Mouse (Mus musculus): ENCODE data around the gene Ankrd52. TPM values are rescaled to one million over a fixed set of nuclear protein-coding genes. Genes with fewer than 3 reads are reported as not detected.
A peak's percentile ranks its signal among the peaks of the same experiment; 100 is the strongest.

Gene Ankrd52
- total and polyA plus RNA-seq, 3 experiments, result 29.2 to 47.5 (median 41.8) TPM

- Histone ChIP-seq H3K4me3 (no peak overlapping the region), H3K27me3 (ENCODE audit: control insufficient read depth, insufficient read depth, low read length) (no peaks in the 10 kb centered on the region), H3K9ac (ENCODE audit: low read depth, low read length) (no peak overlapping the region), H3K36me3 (ENCODE audit: control insufficient read depth, insufficient read depth, low read length) (no peaks in the 10 kb centered on the region), H3K79me2 (replicated peaks; ENCODE audit: control insufficient read depth, insufficient read depth, low read length) (no peaks in the 10 kb centered on the region), H3K4me1 (ENCODE audit: control insufficient read depth, insufficient read depth, low read length) (no peaks in the 10 kb centered on the region), H3K27ac (no peak overlapping the region)
- intact Hi-C loops (cut with DNase I), result no loop called here
- peak in 1 of 2 experiments; percentile 61 for DNase-seq
- TF ChIP-seq POLR2A (IDR thresholded peaks at IDR 0.05; ENCODE audit: insufficient read depth, low read depth, low read length) (no peak), CTCF (IDR thresholded peaks at IDR 0.05) (no peak), EP300 (IDR thresholded peaks at IDR 0.05; ENCODE audit: insufficient read depth, low read depth, low read length) (no peak)
- 47% methylated on average over 7 of the region's 7 CpGs for WGBS
Observed at GRCm38 (mm10) chr10:128397466-128397865, 20.6 kb downstream of the Ankrd52 start.

GRCm38 (mm10) chr10:128400338-128400737, 23.4 kb downstream of the Ankrd52 start:
- Histone ChIP-seq H3K4me1 (ENCODE audit: control insufficient read depth, insufficient read depth, low read length) (no peaks in the 10 kb centered on the region), H3K79me2 (replicated peaks; ENCODE audit: control insufficient read depth, insufficient read depth, low read length) (no peaks in the 10 kb centered on the region), H3K4me3 (no peak overlapping the region), H3K36me3 (ENCODE audit: control insufficient read depth, insufficient read depth, low read length) (no peaks in the 10 kb centered on the region), H3K9ac (ENCODE audit: low read depth, low read length) (no peak overlapping the region), H3K27ac (no peak overlapping the region), H3K27me3 (ENCODE audit: control insufficient read depth, insufficient read depth, low read length) (no peaks in the 10 kb centered on the region)
- intact Hi-C loops (cut with DNase I), result no loop called here
- TF ChIP-seq POLR2A (IDR thresholded peaks at IDR 0.05; ENCODE audit: insufficient read depth, low read depth, low read length), result no peak
- TF ChIP-seq EP300 (IDR thresholded peaks at IDR 0.05; ENCODE audit: insufficient read depth, low read depth, low read length), result no peak
- TF ChIP-seq CTCF (IDR thresholded peaks at IDR 0.05), result no peak
- WGBS, result 61% methylated on average over 5 of the region's 5 CpGs
- DNase-seq, result no peak

GRCm38 (mm10) chr10:128401056-128401455, 24.1 kb downstream of the Ankrd52 start, which contains the start of gene Slc39a5:
Slc39a5 (minus strand) TSS chr10:128401229.
- Histone ChIP-seq H3K27ac (no peak within 1 kb of the TSS), H3K4me3 (no peak within 1 kb of the TSS)
- WGBS, result 46% methylated on average over 2 of the region's 2 CpGs

GRCm38 (mm10) chr10:128401638-128402037, 24.7 kb downstream of the Ankrd52 start:
- WGBS, result 69% methylated on average over 9 of the region's 9 CpGs
- Histone ChIP-seq H3K4me3 (no peak overlapping the region), H3K27me3 (ENCODE audit: control insufficient read depth, insufficient read depth, low read length) (no peaks in the 10 kb centered on the region), H3K27ac (no peak overlapping the region), H3K36me3 (ENCODE audit: control insufficient read depth, insufficient read depth, low read length) (no peaks in the 10 kb centered on the region), H3K79me2 (replicated peaks; ENCODE audit: control insufficient read depth, insufficient read depth, low read length) (no peaks in the 10 kb centered on the region), H3K4me1 (ENCODE audit: control insufficient read depth, insufficient read depth, low read length) (no peaks in the 10 kb centered on the region), H3K9ac (ENCODE audit: low read depth, low read length) (no peak overlapping the region)
- DNase-seq, result no peak
- TF ChIP-seq CTCF (IDR thresholded peaks at IDR 0.05) (no peak), POLR2A (IDR thresholded peaks at IDR 0.05; ENCODE audit: insufficient read depth, low read depth, low read length) (no peak), EP300 (IDR thresholded peaks at IDR 0.05; ENCODE audit: insufficient read depth, low read depth, low read length) (no peak)
- intact Hi-C loops (cut with DNase I), result no loop called here

More at GRCm38 (mm10) chr10:128401056-128401455, 24.1 kb downstream of the Ankrd52 start, which contains the start of gene Slc39a5:
- Histone ChIP-seq H3K4me1 (ENCODE audit: control insufficient read depth, insufficient read depth, low read length) (no peaks in the 10 kb centered on the region), H3K36me3 (ENCODE audit: control insufficient read depth, insufficient read depth, low read length) (no peaks in the 10 kb centered on the region), H3K9ac (ENCODE audit: low read depth, low read length) (no peak within 1 kb of the TSS), H3K79me2 (replicated peaks; ENCODE audit: control insufficient read depth, insufficient read depth, low read length) (no peaks in the 10 kb centered on the region), H3K27me3 (ENCODE audit: control insufficient read depth, insufficient read depth, low read length) (no peaks in the 10 kb centered on the region)
- no peak for DNase-seq
- intact Hi-C loops (cut with DNase I), result no loop called here
- no peak for TF ChIP-seq CTCF (IDR thresholded peaks at IDR 0.05)
- TF ChIP-seq EP300 (IDR thresholded peaks at IDR 0.05; ENCODE audit: insufficient read depth, low read depth, low read length), result no peak

- no peak overlapping the region for H3K4me3 ChIP-seq
- no peak for DNase-seq
- TF ChIP-seq CTCF (IDR thresholded peaks at IDR 0.05), result no peak
- 77% methylated on average over 7 of the region's 7 CpGs for WGBS
- no peak overlapping the region for H3K9ac ChIP-seq (ENCODE audit: low read depth, low read length)
- intact Hi-C loops (cut with DNase I), result no loop called here
- H3K4me1 ChIP-seq (ENCODE audit: control insufficient read depth, insufficient read depth, low read length), result peaks cover 1% of the 10 kb centered on the region; the same call in 1 of the 2 replicates
- no peaks in the 10 kb centered on the region for H3K27me3 ChIP-seq (ENCODE audit: control insufficient read depth, insufficient read depth, low read length)
- H3K79me2 ChIP-seq (replicated peaks; ENCODE audit: control insufficient read depth, insufficient read depth, low read length), result no peaks in the 10 kb centered on the region
- no peak overlapping the region for H3K27ac ChIP-seq
- no peaks in the 10 kb centered on the region for H3K36me3 ChIP-seq (ENCODE audit: control insufficient read depth, insufficient read depth, low read length)
Observed at GRCm38 (mm10) chr10:128403931-128404330, 27.0 kb downstream of the Ankrd52 start.

GRCm38 (mm10) chr10:128408591-128409535, 31.9 kb downstream of the Ankrd52 start:
- DNase-seq, result peak in 1 of 2 experiments; percentile 37
- H3K9ac ChIP-seq (ENCODE audit: low read depth, low read length), result peak overlapping the region; percentile 68
- H3K4me3 ChIP-seq, result peak overlapping the region; percentile 73
- H3K4me1 ChIP-seq (ENCODE audit: control insufficient read depth, insufficient read depth, low read length), result peaks cover 5% of the 10 kb centered on the region
- no peaks in the 10 kb centered on the region for H3K27me3 ChIP-seq (ENCODE audit: control insufficient read depth, insufficient read depth, low read length)
- no peaks in the 10 kb centered on the region for H3K79me2 ChIP-seq (replicated peaks; ENCODE audit: control insufficient read depth, insufficient read depth, low read length)
- 13% methylated on average over 35 of the region's 35 CpGs for WGBS
- intact Hi-C loops (cut with DNase I), result loop anchor here (2.0 to 5.0 kb wide), 3 partner anchors 30 to 128 kb away; partner anchors contain the start of gene Cs
- no peak for TF ChIP-seq CTCF (IDR thresholded peaks at IDR 0.05)
- no peak for TF ChIP-seq EP300 (IDR thresholded peaks at IDR 0.05; ENCODE audit: insufficient read depth, low read depth, low read length)
- TF ChIP-seq POLR2A (IDR thresholded peaks at IDR 0.05; ENCODE audit: insufficient read depth, low read depth, low read length), result no peak
- H3K36me3 ChIP-seq (ENCODE audit: control insufficient read depth, insufficient read depth, low read length), result no peaks in the 10 kb centered on the region
- H3K27ac ChIP-seq, result peak overlapping the region; percentile 79

Data from heart, adult 2 months (tissue).